Mouse (Mus musculus) hindlimb bud, embryonic 11.5 days (tissue): ENCODE measurements around the gene Klrb1b.
"Not testable (repeated sequence)": the region's sequence is repeated elsewhere in the genome, so short reads cannot be mapped to it uniquely, and the experiment has no call there.

Experiments
- DNase-seq: peaks from one replicate; pipeline ENCODE4 v3.0.0-alpha.2; 2012; ENCODE audit warnings: low read depth, low spot score; ENCODE audit errors: extremely low spot score

Gene Klrb1b

DNA sequence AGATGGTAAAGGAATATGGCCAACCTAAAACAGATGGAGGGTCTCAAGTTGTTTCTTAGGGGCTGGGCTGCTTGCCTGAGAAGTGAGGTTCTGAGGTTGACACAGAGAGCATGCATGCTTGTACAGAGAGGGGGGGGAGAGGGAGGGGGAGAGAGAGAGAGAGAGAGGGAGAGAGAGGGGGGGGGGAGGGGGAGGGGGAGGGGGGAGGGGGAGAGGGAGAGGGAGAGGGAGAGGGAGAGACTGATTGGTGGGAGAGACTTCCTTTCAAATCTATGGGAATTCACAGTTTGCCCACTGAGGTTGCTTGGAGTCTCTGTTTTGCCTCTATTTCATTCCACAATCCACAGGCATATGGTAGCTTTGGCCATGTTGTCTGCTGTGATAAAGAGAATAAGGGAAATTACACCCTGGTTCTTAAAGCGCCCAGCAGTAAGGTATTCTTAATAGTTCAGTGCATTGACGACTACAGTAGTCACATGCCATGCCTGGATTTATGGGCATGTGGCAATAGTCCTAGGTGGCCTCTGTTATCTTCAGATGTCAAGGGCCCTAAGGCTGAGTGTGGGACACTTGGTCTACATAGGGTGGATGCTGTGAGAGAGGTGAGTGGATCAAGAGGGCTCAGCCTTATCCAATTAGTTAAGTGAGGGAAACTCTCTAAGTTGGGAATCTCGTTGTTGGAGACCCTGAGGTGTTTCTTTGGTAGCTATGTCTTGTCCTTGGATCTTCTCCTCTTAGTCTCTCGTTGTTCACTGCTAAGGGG, 15.4 kb upstream of the Klrb1b start:
- no peak for DNase-seq

DNA sequence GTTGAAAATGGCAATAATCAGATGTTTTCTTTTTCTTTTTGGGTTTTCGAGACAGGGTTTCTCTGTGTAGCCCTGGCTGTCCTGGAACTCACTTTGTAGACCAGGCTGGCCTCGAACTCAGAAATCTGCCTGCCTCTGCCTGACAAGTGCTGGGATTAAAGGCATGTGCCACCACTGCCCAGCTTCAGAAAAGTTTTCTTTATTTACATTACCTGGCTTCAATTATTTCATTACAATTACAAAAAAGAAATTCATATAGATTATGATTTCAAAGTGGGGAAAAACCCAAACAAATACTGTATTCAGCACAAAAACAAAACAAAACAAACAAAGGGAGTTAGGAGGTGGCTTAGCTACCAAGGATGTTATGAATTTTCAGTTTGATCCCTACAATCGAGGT, 14.5 kb upstream of the Klrb1b start:
- DNase-seq: not testable (repeated sequence)

DNA sequence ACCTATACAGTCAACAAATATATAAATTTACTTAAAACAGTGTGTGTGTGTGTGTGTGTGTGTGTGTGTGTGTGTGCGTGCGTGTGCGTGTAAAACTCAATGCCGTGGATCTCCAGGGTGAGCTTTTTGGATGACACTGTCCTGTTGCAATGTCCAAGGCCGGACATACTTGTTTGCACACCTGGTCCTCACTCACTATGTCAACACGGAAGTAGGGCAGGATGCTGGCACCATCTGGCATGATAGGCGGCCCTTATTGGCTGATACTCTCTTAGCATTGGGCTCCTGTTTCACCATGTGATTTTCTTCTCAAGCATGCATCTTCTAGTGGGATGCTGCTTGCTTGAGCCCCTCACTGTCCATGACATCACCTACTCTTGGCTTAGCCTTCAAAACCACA, 13.8 kb upstream of the Klrb1b start:
- no peak for DNase-seq

DNA sequence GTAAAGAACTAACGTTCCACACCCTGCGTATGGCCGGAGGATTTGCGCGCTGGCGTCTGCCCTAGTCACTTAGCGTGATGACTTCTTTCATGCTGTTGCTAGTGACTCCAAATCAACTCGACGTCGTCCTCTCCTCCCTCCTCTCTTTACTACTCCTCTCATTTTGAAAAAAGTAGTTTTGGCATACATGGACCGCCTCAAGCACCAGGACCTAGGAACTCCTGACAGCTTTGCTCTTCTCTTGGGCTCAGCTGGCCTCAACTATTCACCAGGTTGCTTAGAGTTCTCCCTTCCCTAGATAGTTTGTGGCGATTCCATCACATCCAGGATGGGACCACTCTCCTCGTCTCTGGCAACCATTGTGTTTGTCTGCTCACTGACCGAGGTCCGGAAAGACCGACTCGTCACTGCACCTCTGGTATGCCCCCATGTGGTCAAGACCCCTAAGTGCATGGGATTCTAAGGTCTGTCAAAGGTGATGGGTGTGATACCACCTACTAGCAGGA, 13.2 kb upstream of the Klrb1b start:
- peak; percentile 91 for DNase-seq

GRCm38 (mm10) chr6:128838342-128839265, 12.5 kb upstream of the Klrb1b start:
- DNase-seq: peak; percentile 91

DNA sequence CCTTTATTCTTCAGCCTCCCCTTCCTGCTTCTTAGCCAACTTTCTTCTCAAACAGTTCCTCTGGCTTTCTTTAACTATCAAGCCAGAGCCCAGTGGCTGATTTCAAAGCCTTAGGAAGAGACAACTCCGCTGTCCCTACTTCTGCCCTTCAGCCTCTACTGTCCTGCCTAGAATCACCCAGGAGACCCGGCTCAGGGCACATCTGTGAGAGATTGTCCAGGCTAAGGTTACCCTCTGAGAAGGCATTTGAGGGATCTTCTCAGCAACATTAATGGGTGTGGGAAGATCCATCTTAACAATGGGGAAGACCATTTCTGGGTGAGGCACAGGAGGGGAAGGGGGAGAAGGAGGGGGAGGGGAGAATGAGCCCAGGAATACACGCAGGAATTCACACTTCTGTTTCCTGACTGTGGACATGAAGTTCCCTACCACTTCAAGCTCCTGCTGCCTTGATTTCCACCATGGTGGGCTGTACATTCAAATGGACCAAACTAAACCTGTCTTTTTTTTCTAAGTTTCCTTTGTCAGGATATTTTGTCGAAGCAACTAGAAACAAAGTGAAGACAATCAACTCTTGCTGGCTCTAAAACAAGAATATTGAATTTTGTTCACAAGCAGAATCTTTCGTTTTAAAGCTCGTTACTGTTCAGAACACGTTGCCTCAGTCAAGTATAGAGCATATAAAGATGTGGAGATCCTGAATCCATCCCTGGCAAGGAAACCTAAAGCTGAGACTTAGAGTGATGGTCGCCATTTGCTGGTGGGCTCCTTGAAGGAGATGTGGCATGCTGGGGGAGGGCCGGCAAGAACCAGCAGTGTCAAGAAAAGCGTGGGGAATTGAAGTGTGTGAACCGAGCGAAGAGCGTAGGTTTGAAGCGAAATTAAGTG, 11.6 kb upstream of the Klrb1b start:
- peak; percentile 73 for DNase-seq

- no peak for DNase-seq
Observed at GRCm38 (mm10) chr6:128836955-128837334, 10.8 kb upstream of the Klrb1b start.

GRCm38 (mm10) chr6:128836191-128836954, 10.2 kb upstream of the Klrb1b start:
- DNase-seq: no peak

- no peak for DNase-seq
Observed at GRCm38 (mm10) chr6:128835571-128835970, 9.4 kb upstream of the Klrb1b start.

DNA sequence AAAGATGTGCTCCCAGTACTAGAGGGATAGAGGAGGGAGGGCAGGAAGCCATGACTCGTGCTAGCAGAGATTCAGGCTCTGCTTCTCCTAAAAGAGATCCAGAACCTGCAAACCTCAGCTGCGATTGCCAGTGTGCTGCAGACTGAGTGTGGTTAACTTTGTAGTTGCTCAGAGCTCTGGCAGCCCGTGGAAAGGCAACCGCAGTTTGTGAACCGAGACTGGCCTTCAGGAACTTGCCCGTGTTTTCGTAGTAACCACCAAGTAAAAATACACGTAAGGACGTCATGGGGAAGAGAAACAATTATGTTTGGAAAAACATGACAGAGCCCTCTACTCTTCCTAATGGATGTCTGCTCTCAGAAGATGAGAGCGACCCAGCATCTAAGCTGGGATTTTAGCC, 6.9 kb upstream of the Klrb1b start:
- no peak for DNase-seq

DNA sequence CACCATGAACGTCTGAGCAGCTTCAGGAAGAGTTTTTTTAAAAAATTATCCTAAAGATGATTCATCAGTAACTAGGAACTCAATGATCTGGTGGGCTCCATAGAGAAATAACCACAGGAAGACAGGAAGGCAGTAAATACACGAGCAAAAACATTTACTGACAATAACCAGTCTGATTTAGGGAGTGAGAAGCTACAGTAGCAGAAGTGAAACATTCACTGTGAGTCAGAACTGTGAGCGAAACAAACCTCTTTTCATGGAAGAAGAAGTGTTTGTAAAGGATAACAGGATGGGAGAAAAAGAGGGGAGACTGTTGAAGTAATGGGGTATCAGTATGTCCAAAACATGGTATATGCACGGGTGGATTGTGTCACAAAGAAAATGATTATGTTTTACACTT, 3.7 kb upstream of the Klrb1b start:
- no peak for DNase-seq

DNA sequence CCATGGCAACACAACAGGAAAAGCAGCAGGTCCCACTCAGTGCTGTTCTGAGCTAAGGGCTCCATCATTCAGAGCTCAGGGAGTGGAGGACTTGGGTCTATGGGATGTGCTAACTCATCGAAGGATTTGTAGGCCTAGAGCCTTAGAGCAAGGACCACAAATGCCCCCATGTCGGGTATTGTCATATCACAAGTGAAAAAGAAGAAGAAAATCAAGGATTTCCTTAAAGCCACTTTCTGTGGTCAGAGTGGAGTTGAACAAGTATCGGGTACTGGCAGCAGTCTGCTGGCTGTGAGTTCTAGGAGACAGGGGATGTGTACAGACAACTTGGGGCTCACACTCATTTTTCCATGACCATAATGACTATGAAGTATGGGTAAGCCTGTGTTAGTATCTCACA, 650 bp upstream of the Klrb1b start:
- no peak for DNase-seq

GRCm38 (mm10) chr6:128818083-128818802, 7.9 kb downstream of the Klrb1b start:
- no peak for DNase-seq

- no peak for DNase-seq
Observed at GRCm38 (mm10) chr6:128808532-128808931, 17.6 kb downstream of the Klrb1b start.

GRCm38 (mm10) chr6:128807021-128807420, 19.1 kb downstream of the Klrb1b start:
- DNase-seq: no peak

DNA sequence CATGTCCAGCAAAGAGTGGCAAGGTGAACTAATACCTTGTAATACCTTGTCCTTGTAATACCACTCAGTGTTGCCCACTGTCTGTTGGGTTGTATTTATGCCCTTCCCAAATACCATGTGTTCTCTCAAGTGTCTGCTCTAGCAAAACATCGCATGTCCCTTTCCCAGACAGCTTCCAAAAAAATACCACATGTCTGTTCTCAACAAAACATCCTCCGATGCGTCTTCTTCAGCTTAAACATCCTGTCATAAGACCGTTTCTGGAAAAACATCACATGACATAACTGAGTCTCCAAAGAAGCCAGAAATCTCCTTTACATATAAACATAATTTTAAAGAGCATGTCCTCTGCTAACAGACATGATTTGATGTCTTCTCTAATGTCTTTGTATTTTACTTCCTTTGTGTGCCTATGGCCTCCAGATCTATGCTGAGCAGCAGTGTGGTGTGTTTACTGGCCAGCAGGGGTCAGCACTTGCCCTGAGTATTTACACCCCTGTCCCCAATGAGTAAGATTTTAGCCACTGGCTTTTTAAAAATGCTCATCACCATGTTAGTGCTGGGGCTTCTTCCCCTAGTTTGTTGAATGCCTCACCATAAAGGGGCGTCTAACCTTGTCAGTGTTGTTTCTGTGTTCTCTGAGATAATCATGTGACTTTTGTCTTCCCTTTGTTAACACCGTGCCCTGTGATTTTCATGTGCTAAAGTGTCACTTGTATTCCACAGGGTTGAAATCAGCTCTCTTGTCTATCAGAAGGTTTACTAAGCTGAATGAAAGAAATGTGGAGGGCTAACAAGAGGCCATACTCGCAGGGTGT, 21.1 kb downstream of the Klrb1b start:
- not testable (repeated sequence) for DNase-seq

DNA sequence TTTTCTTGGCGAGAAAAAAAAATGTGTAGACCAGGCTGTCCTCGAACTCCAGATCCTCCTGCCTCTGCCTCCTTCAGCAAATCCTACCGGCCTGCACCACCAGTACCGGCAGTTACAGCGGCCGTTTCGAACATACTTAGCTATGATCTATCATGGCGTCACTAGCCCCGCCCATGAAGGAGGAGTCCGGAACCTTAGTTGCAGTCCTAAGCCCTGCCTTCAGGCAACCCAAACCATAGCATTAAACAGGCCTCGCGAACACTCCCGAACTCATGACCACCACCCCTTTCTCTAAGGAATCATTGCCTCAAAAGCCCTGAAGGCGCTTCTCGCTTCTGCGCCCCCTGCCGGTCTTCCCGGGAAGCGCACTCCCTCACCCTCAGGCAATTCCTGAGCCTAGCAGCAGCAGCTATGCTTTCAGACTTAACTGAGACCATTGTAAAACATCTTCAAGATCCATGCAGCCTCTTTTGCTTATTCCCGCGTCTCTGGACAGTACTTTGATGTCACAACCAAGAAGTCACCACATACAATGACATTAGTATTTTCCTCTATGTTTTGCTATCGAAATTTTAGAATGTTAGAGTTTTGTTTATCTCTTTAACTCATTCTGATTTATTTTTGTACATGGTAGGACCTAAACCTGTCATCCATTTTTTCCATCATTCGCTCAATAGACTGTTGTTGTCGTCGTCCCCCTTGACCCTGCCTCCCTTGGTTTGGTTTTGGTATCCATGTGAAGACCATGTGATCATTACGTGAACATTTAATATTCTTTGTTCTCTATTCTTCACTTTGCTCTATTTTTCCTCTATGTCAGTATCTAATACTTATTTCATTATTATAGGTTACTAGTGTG, 22.9 kb downstream of the Klrb1b start:
- DNase-seq: peak; percentile 96

DNA sequence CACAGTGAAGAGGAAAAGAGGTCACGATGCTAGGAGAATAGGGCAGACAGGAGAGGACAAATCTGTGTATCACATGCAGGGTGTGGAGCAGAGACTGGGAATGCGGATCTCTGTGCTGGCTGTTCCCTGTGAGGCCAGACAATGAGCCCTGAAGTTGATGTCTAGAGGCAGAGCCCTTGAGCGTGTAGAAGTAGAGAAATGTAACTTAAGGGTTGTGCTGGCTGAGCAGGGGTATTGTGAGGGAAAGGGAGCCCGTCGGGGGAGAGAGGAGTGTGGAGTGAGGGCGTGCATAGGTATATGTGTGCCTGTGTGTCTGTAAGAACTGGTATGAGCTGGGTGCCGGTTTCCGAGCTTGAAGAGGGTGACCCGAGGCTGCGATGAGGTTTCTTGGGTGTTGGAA, 23.6 kb downstream of the Klrb1b start:
- DNase-seq: no peak
